Mouse (Mus musculus) adrenal gland, adult 8-10 months (tissue): Measurements from ENCODE around the gene Spata18. TPM values are rescaled to one million over a fixed set of nuclear protein-coding genes. Genes with fewer than 3 reads are reported as not detected.

Experiments used
- DNase-seq: peaks from one replicate; pipeline ENCODE4 v3.0.0; 2022
- total RNA-seq, 4 experiments: library from RNA; stranded (reverse); gene quantifications; 2 replicates each; pipeline ENCODE4 v1.2.4; 2022

Gene Spata18
- not detected for total RNA-seq

GRCm38 (mm10) chr5:73651061-73651854 lies at the start of gene Spata18:
Gene Spata18 (plus strand): TSS chr5:73651379.
- DNase-seq = no peak

GRCm38 (mm10) chr5:73602865-73603264 lies 48.3 kb upstream of the Spata18 start:
- DNase-seq = no peak

GRCm38 (mm10) chr5:73604542-73604941 lies 46.6 kb upstream of the Spata18 start:
- no peak for DNase-seq

- DNase-seq = no peak
Observed at GRCm38 (mm10) chr5:73604964-73605363, 46.2 kb upstream of the Spata18 start.

- DNase-seq = no peak
Observed at GRCm38 (mm10) chr5:73611071-73611470, 40.1 kb upstream of the Spata18 start.

- no peak for DNase-seq
Observed at GRCm38 (mm10) chr5:73613296-73613695, 37.9 kb upstream of the Spata18 start.

- no peak for DNase-seq
Observed at GRCm38 (mm10) chr5:73615211-73615610, 36.0 kb upstream of the Spata18 start.

- DNase-seq = no peak
Observed at GRCm38 (mm10) chr5:73618969-73619368, 32.2 kb upstream of the Spata18 start.

- DNase-seq = no peak
Observed at GRCm38 (mm10) chr5:73625505-73625904, 25.7 kb upstream of the Spata18 start.

GRCm38 (mm10) chr5:73626842-73627241 lies 24.3 kb upstream of the Spata18 start:
- DNase-seq = no peak

- no peak for DNase-seq
Observed at GRCm38 (mm10) chr5:73627559-73627958, 23.6 kb upstream of the Spata18 start.

- DNase-seq = no peak
Observed at GRCm38 (mm10) chr5:73627991-73628390, 23.2 kb upstream of the Spata18 start.

GRCm38 (mm10) chr5:73630141-73630540 lies 21.0 kb upstream of the Spata18 start:
- DNase-seq = no peak

GRCm38 (mm10) chr5:73631001-73631558 lies 20.1 kb upstream of the Spata18 start:
- DNase-seq = no peak

GRCm38 (mm10) chr5:73632291-73632690 lies 18.9 kb upstream of the Spata18 start, which contains the start of gene Lrrc66:
Gene Lrrc66 (minus strand): TSS chr5:73632526.
- DNase-seq = no peak

- no peak for DNase-seq
Observed at GRCm38 (mm10) chr5:73633141-73633540, 18.0 kb upstream of the Spata18 start.

- no peak for DNase-seq
Observed at GRCm38 (mm10) chr5:73637337-73638107, 13.7 kb upstream of the Spata18 start.

GRCm38 (mm10) chr5:73641058-73641457 lies 10.1 kb upstream of the Spata18 start:
- no peak for DNase-seq

- DNase-seq = no peak
Observed at GRCm38 (mm10) chr5:73642091-73642490, 9.1 kb upstream of the Spata18 start.

GRCm38 (mm10) chr5:73647261-73647900 lies 3.8 kb upstream of the Spata18 start, which contains the start of gene Sgcb:
Gene Sgcb (minus strand): TSS chr5:73647790.
- DNase-seq = peak; percentile 81

GRCm38 (mm10) chr5:73650365-73650964 lies 714 bp upstream of the Spata18 start:
- DNase-seq = no peak

GRCm38 (mm10) chr5:73651855-73652201 lies 649 bp downstream of the Spata18 start:
- DNase-seq = no peak
